Mouse (Mus musculus) lung, adult 2 months (tissue): ENCODE data around the gene Nfe2l3. TPM values are rescaled to one million over a fixed set of nuclear protein-coding genes. Genes with fewer than 3 reads are reported as not detected.

ENCODE experiments used
- DNase-seq: peaks from one replicate; pipeline ENCODE4 v3.0.0; 2022
- H3K4me1 ChIP-seq: fragments of 200-500 bp; 2 replicates; pipeline ENCODE4 v1.6.1; 2011; ENCODE audit warnings: low read length; ENCODE audit not compliant: control insufficient read depth, insufficient read depth
- H3K4me3 ChIP-seq: fragments of 200-500 bp; replicated peaks from 2 replicates; pipeline ENCODE3; 2011; ENCODE audit warnings: low read depth, mild to moderate bottlenecking, control low read depth, low read length; ENCODE audit errors: extremely low read depth
- CTCF ChIP-seq: fragments of 200-500 bp; IDR thresholded peaks from 2 replicates; pipeline ENCODE4 v1.5.1; 2011; ENCODE audit warnings: mild to moderate bottlenecking, low read length, control low read depth; ENCODE audit not compliant: insufficient read depth
- POLR2A ChIP-seq: fragments of 200-500 bp; IDR thresholded peaks from 2 replicates; pipeline ENCODE4 v1.6.1; 2011; ENCODE audit warnings: low read depth, mild to moderate bottlenecking, control low read depth, low read length, borderline replicate concordance; ENCODE audit errors: extremely low read depth
- WGBS: fragments of 180-500 bp; shearing (Covaris S2); methylation state at CpG from one replicate; pipeline ENCODE4 v1.1.7; 2018; 5-methylcytosine and 5-hydroxymethylcytosine counted together
- polyA plus RNA-seq: library from polyadenylated mRNA; depleted of rRNA; stranded (reverse); fragments of >200 nt; gene quantifications from 2 replicates; pipeline ENCODE4 v1.2.3, GENCODE M21; 2012

Gene Nfe2l3
- polyA plus RNA-seq, 1 experiment = 3.5 TPM

GRCm38 (mm10) chr6:51442191-51442835 lies 9.8 kb downstream of the Nfe2l3 start:
- Histone ChIP-seq H3K4me3 (no peak overlapping the region), H3K4me1 (0 out of 2 replicates have a peak, but pooled peaks cover 2% of the 10 kb centered on the region)
- TF ChIP-seq CTCF (no peak), POLR2A (no peak)
- no peak for DNase-seq
- WGBS = 65% methylated on average over 9 of the region's 9 CpGs

- 48% methylated on average over 7 of the region's 7 CpGs for WGBS
Measured at GRCm38 (mm10) chr6:51452927-51453503, 20.5 kb downstream of the Nfe2l3 start.

DNA sequence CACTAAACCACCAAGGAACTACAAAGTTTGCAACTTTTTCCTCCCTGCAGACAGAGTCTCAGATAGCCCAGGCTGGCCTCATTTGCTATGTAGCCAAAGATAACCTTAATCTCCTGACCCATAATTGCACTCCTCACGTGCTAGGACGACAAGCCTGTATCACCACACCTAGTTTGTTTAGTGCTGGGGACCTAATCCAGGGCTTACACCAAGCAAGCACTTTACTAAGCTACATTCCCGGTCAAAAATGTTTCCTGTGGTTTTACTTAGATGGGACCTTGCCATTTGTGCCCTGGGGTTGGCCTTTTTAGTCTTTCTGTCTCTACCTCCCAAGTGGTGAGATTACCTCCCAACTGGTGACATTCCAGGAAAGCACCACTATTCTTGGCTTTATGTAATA lies 22.5 kb downstream of the Nfe2l3 start:
- WGBS = 21% methylated on average over 3 of the region's 3 CpGs
- no peak for DNase-seq
- H3K4me1 ChIP-seq = no peaks in the 10 kb centered on the region
- no peak overlapping the region for H3K4me3 ChIP-seq
- TF ChIP-seq CTCF = no peak

More at GRCm38 (mm10) chr6:51452927-51453503, 20.5 kb downstream of the Nfe2l3 start:
- TF ChIP-seq CTCF (no peak), POLR2A (no peak)
- H3K4me3 ChIP-seq = no peak overlapping the region
- DNase-seq = no peak
- no peaks in the 10 kb centered on the region for H3K4me1 ChIP-seq

GRCm38 (mm10) chr6:51456198-51456597 lies 23.7 kb downstream of the Nfe2l3 start:
- 56% methylated on average over 1 of the region's 1 CpGs for WGBS
- Histone ChIP-seq H3K4me3 (no peak overlapping the region), H3K4me1 (no peaks in the 10 kb centered on the region)
- TF ChIP-seq CTCF = no peak
- no peak for TF ChIP-seq POLR2A
- no peak for DNase-seq

DNA sequence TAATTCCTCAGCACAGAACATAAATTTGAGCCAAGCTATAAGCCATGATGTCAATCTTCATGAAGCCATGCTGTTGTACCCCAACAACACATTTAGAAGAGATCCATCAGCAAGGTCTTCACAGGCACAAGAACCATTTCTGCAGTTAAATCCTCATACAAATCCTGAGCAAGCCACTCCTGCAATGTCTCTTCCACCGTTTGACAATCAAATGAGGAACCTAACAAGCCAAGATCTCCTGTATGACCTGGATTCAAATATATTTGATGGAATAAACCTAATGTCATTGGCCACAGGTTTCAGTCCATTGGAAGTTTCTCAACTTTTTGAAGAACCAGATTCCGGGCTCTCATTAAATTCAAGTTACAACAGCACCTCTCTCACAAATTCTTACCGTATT lies 24.8 kb downstream of the Nfe2l3 start:
- Histone ChIP-seq H3K4me1 (no peaks in the 10 kb centered on the region), H3K4me3 (no peak overlapping the region)
- WGBS = 75% methylated on average over 3 of the region's 3 CpGs
- TF ChIP-seq CTCF (no peak), POLR2A (no peak)
- no peak for DNase-seq

- no peaks in the 10 kb centered on the region for H3K4me1 ChIP-seq
- no peak overlapping the region for H3K4me3 ChIP-seq
- DNase-seq = no peak
- no peak for TF ChIP-seq POLR2A
- no peak for TF ChIP-seq CTCF
- WGBS = 74% methylated on average over 8 of the region's 8 CpGs
Measured at GRCm38 (mm10) chr6:51457770-51458387, 25.4 kb downstream of the Nfe2l3 start.

GRCm38 (mm10) chr6:51458925-51459312 lies 26.4 kb downstream of the Nfe2l3 start:
- TF ChIP-seq CTCF (no peak), POLR2A (no peak; the same call in 1 of the 2 replicates)
- H3K4me1 ChIP-seq = no peaks in the 10 kb centered on the region; the same call in 1 of the 2 replicates
- H3K4me3 ChIP-seq = no peak overlapping the region
- WGBS = 61% methylated on average over 2 of the region's 2 CpGs
- no peak for DNase-seq

- Histone ChIP-seq H3K4me1 (no peaks in the 10 kb centered on the region; the same call in none of the 2 replicates), H3K4me3 (no peak overlapping the region)
- 55% methylated on average over 5 of the region's 5 CpGs for WGBS
- no peak for DNase-seq
- TF ChIP-seq POLR2A (no peak; the same call in 1 of the 2 replicates), CTCF (no peak)
Measured at GRCm38 (mm10) chr6:51459313-51460020, 27.0 kb downstream of the Nfe2l3 start.

GRCm38 (mm10) chr6:51460021-51460360 lies 27.5 kb downstream of the Nfe2l3 start:
- DNase-seq = no peak
- 77% methylated on average over 4 of the region's 4 CpGs for WGBS
- no peak overlapping the region for H3K4me3 ChIP-seq
- H3K4me1 ChIP-seq = no peaks in the 10 kb centered on the region; the same call in none of the 2 replicates
- no peak for TF ChIP-seq POLR2A
- TF ChIP-seq CTCF = no peak
